Mouse (Mus musculus): ENCODE results near the gene 2410004B18Rik. TPM values are rescaled to one million over a fixed set of nuclear protein-coding genes. Genes with fewer than 3 reads are reported as not detected.

The 2410004B18Rik gene
- polyA plus RNA-seq, 1 experiment from 2014 or later, result 49.1 TPM

- Histone ChIP-seq H3K4me3 (replicated peaks) (no peak overlapping the region), H3K36me3 (no peaks in the 10 kb centered on the region), H3K27ac (replicated peaks) (peak overlapping the region; percentile 52; the same call in 1 of the 2 replicates), H3K9ac (no peak overlapping the region), H3K27me3 (no peaks in the 10 kb centered on the region), H3K4me1 (peaks cover 38% of the 10 kb centered on the region), H3K4me2 (replicated peaks) (no peak overlapping the region), H3K9me3 (replicated peaks) (no peaks in the 10 kb centered on the region)
- WGBS, result 71% methylated on average over 10 of the region's 10 CpGs
- no peak for ATAC-seq (ENCODE audit: insufficient number of reproducible peaks, low FRiP score, low TSS enrichment, low read depth)
Measured at GRCm38 (mm10) chr3:145991976-145992730, 54.3 kb downstream of the 2410004B18Rik start.

GRCm38 (mm10) chr3:145992796-145993195 lies 55.0 kb downstream of the 2410004B18Rik start:
- Histone ChIP-seq H3K9me3 (replicated peaks) (no peaks in the 10 kb centered on the region), H3K9ac (no peak overlapping the region), H3K4me1 (peaks cover 38% of the 10 kb centered on the region), H3K27me3 (no peaks in the 10 kb centered on the region), H3K4me3 (replicated peaks) (no peak overlapping the region), H3K27ac (replicated peaks) (peak overlapping the region; percentile 52), H3K4me2 (replicated peaks) (no peak overlapping the region), H3K36me3 (no peaks in the 10 kb centered on the region)
- ATAC-seq (ENCODE audit: insufficient number of reproducible peaks, low FRiP score, low TSS enrichment, low read depth), result no peak
- 49% methylated on average over 10 of the region's 10 CpGs for WGBS

GRCm38 (mm10) chr3:145993481-145994201 lies 55.8 kb downstream of the 2410004B18Rik start:
- ATAC-seq (ENCODE audit: insufficient number of reproducible peaks, low FRiP score, low TSS enrichment, low read depth), result no peak
- peaks cover 37% of the 10 kb centered on the region for H3K4me1 ChIP-seq
- WGBS, result 72% methylated on average over 14 of the region's 14 CpGs
- no peaks in the 10 kb centered on the region for H3K9me3 ChIP-seq (replicated peaks)
- peaks cover 4% of the 10 kb centered on the region; the same call in 1 of the 2 replicates for H3K36me3 ChIP-seq
- no peak overlapping the region for H3K4me3 ChIP-seq (replicated peaks)
- H3K27ac ChIP-seq (replicated peaks), result no peak overlapping the region
- H3K9ac ChIP-seq, result no peak overlapping the region
- no peak overlapping the region for H3K4me2 ChIP-seq (replicated peaks)
- no peaks in the 10 kb centered on the region for H3K27me3 ChIP-seq

Other genes starting within 250 kb of the 2410004B18Rik start
- gene Ddah1, start 179.3 kb upstream of the 2410004B18Rik start, polyA plus RNA-seq (2015; fragmentation: Nextera tagmentation; extraction: Ambion mirVana), result 38.9 and 42.1 TPM in 2 replicates
- 50.1 and 51.8 TPM in 2 replicates for gene Bcl10, start 15.2 kb upstream of the 2410004B18Rik start, polyA plus RNA-seq (2015; fragmentation: Nextera tagmentation; extraction: Ambion mirVana)
- 1.6 and 1.7 TPM in 2 replicates for gene Syde2, start 49.9 kb downstream of the 2410004B18Rik start, polyA plus RNA-seq (2015; fragmentation: Nextera tagmentation; extraction: Ambion mirVana)
- gene Wdr63, start 170.1 kb downstream of the 2410004B18Rik start, polyA plus RNA-seq (2015; fragmentation: Nextera tagmentation; extraction: Ambion mirVana), result 2.6 and 8.3 TPM in 2 replicates
- 6.5 and 7.8 TPM in 2 replicates for gene Mcoln3, start 179.4 kb downstream of the 2410004B18Rik start, polyA plus RNA-seq (2015; fragmentation: Nextera tagmentation; extraction: Ambion mirVana)
- gene Mcoln2, start 211.8 kb downstream of the 2410004B18Rik start, polyA plus RNA-seq (2015; fragmentation: Nextera tagmentation; extraction: Ambion mirVana), result 0.93 and 1.1 TPM in 2 replicates